Mouse (Mus musculus): Measurements from ENCODE around the gene Lonrf3. TPM values are rescaled to one million over a fixed set of nuclear protein-coding genes. Genes with fewer than 3 reads are reported as not detected.
A peak's percentile ranks its signal among the peaks of the same experiment; 100 is the strongest.

Lonrf3 gene
- 1.7 and 2.3 TPM in 2 replicates for polyA plus RNA-seq (2012; rRNA removed)

DNA sequence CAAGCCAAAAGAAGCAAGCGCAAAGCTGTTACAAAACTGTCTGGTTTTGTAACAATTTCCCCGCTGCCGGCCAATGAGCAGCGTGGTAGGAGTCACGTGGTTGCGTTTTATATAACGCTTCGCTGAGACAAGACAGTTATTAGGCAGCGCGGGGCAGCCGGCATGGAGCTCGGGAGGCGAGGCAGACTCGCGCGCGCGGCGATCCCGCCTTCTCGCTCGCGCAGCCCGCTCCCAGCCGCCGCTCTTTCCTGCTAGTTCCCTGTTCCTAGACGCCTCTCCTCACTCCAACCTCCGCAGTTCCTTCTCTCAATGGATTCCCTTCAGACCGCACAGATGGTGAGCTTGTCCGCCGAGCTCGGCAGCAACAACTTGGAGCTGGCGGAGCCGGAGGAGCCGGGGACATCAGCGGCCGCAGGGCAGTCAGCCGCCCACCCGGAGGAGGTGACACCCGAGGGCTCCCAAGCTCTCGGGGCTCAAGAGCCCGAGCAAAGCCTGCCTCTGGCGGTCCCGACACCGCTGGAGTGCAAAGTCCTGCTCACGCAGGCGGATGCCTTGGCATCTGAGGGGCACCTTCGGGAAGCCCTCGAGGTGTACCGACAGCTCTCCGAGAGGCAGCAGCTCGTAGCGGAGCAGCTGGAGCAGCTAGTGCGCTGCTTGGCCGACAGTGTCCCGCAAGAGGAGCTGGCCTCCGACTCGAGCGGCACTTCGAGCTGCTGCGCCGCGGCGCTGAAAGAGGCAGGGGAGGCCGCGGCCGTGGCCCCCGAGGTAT, at the start of gene Lonrf3:
Gene Lonrf3, plus strand, starts transcription at position 83 of the 769 bp plus-strand sequence.
- peak; percentile 44 for DNase-seq
- H3K4me3 ChIP-seq (ENCODE audit: control insufficient read depth, insufficient read depth, low read length) = peak within 1 kb of the TSS; percentile 52
- H3K27ac ChIP-seq (ENCODE audit: control insufficient read depth, insufficient read depth, low read length) = no peak within 1 kb of the TSS
- 1% methylated on average over 68 of the region's 68 CpGs for WGBS
- no peaks in the 10 kb centered on the region; the same call in 1 of the 2 replicates for H3K27me3 ChIP-seq (ENCODE audit: control insufficient read depth, insufficient read depth, low read length)
- 0 out of 2 replicates have a peak, but pooled peaks have one; percentile 32 for TF ChIP-seq POLR2A (IDR thresholded peaks at IDR 0.05; ENCODE audit: control insufficient read depth, extremely low read depth, insufficient read depth, low read length, poor library complexity)
- no peak for TF ChIP-seq CTCF (IDR thresholded peaks at IDR 0.05; ENCODE audit: borderline replicate concordance, control insufficient read depth, extremely low read depth, insufficient read depth, low read length, poor library complexity)
- H3K36me3 ChIP-seq (ENCODE audit: control insufficient read depth, insufficient read depth, low read length) = no peaks in the 10 kb centered on the region
- peaks cover 3% of the 10 kb centered on the region; the same call in 1 of the 2 replicates for H3K4me1 ChIP-seq (replicated peaks; ENCODE audit: control insufficient read depth, insufficient read depth, low read length)

DNA sequence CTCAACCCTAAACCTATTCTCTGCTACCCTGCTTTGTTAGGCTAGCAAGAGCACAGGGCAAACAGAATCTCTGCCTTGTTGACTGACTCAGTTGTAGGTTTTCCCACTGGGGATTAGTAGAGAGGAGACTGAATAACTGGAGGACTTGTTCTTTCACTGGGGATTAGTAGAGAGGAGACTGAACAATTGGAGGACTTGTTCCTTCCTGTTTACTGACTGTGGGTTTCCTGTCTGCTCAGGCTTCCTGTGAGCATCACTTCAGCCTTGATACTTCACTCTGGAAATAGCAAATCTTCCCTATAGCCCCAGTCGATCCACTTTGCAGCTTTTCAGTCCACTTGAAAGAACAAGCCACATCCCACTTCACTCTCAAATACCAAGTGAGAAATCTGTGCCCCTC, 49.4 kb upstream of the Lonrf3 start:
- H3K4me1 ChIP-seq (replicated peaks; ENCODE audit: control insufficient read depth, insufficient read depth, low read length) = no peaks in the 10 kb centered on the region
- H3K4me3 ChIP-seq (ENCODE audit: control insufficient read depth, insufficient read depth, low read length) = no peak overlapping the region
- H3K27me3 ChIP-seq (ENCODE audit: control insufficient read depth, insufficient read depth, low read length) = no peaks in the 10 kb centered on the region
- TF ChIP-seq CTCF (IDR thresholded peaks at IDR 0.05; ENCODE audit: borderline replicate concordance, control insufficient read depth, extremely low read depth, insufficient read depth, low read length, poor library complexity) (no peak), POLR2A (IDR thresholded peaks at IDR 0.05; ENCODE audit: control insufficient read depth, extremely low read depth, insufficient read depth, low read length, poor library complexity) (no peak)
- peak; percentile 1 for DNase-seq
- 17% methylated on average over 1 of the region's 1 CpGs for WGBS
- H3K36me3 ChIP-seq (ENCODE audit: control insufficient read depth, insufficient read depth, low read length) = no peaks in the 10 kb centered on the region
- no peak overlapping the region for H3K27ac ChIP-seq (ENCODE audit: control insufficient read depth, insufficient read depth, low read length)

DNA sequence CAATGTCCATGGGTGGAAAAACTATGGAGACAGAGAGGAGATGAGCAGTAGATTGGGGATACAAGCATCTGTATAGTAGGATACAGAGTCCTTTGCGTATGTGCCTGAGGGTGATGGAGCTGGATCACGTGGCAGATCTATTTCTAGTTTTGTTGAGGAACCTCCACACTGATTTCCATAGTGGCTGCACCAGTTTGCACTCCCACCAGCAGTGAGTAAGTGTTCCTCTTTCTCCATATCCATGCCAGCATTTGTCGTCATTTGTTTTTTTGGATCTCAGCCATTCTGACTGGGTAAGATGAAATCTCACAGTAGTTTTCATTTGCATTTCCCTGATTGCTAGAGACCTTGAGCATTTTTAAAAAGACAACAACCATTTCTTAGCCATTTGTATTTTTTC, 16.7 kb upstream of the Lonrf3 start:
- H3K27ac ChIP-seq (ENCODE audit: control insufficient read depth, insufficient read depth, low read length) = no peak overlapping the region
- no peaks in the 10 kb centered on the region for H3K4me1 ChIP-seq (replicated peaks; ENCODE audit: control insufficient read depth, insufficient read depth, low read length)
- no peaks in the 10 kb centered on the region for H3K27me3 ChIP-seq (ENCODE audit: control insufficient read depth, insufficient read depth, low read length)
- 93% methylated on average over 3 of the region's 3 CpGs for WGBS
- H3K4me3 ChIP-seq (ENCODE audit: control insufficient read depth, insufficient read depth, low read length) = no peak overlapping the region
- TF ChIP-seq CTCF (IDR thresholded peaks at IDR 0.05; ENCODE audit: borderline replicate concordance, control insufficient read depth, extremely low read depth, insufficient read depth, low read length, poor library complexity) = no peak
- no peak for TF ChIP-seq POLR2A (IDR thresholded peaks at IDR 0.05; ENCODE audit: control insufficient read depth, extremely low read depth, insufficient read depth, low read length, poor library complexity)
- no peak for DNase-seq
- no peaks in the 10 kb centered on the region for H3K36me3 ChIP-seq (ENCODE audit: control insufficient read depth, insufficient read depth, low read length)

DNA sequence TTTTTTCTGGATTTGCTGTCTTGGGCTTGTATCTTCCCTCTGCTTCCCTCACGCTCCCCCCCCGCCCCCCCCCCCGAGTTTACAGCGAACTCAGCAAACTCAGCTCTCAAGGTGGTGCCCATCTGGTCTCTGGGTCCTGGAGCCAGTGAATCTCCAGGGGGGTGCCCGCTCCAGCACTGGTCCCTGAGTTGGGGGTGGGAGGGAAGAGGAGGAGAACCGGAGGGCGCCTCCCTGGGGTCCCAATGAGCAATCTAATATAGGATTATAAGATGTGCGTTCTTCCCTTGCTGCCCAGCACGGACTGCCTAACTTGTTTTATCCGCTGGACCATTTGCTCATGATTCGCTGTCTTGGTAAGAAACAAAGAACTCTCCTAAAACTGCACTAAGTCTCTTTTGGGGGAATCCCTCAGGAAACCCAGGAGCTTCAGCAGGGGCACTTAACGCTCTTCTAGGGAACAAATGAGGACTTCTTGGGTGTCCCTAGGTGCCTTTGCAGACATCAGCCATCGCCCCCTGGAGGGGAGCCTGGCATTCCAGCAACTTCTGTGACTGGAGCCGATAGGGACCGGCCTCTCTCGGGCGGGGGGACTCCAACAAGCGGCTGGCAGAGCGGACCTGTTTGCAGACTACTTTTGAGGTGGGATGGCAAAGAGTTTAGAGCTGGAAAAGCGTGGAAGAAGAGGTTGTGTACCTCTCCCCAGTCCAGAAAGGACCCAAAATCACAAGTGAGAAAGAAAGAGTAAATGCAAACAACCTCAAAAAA, 480 bp upstream of the Lonrf3 start:
- H3K27ac ChIP-seq (ENCODE audit: control insufficient read depth, insufficient read depth, low read length) = no peak overlapping the region
- DNase-seq = peak; percentile 18
- TF ChIP-seq CTCF (IDR thresholded peaks at IDR 0.05; ENCODE audit: borderline replicate concordance, control insufficient read depth, extremely low read depth, insufficient read depth, low read length, poor library complexity) = no peak
- H3K36me3 ChIP-seq (ENCODE audit: control insufficient read depth, insufficient read depth, low read length) = no peaks in the 10 kb centered on the region
- H3K4me1 ChIP-seq (replicated peaks; ENCODE audit: control insufficient read depth, insufficient read depth, low read length) = peaks cover 3% of the 10 kb centered on the region; the same call in 1 of the 2 replicates
- H3K4me3 ChIP-seq (ENCODE audit: control insufficient read depth, insufficient read depth, low read length) = peak overlapping the region; percentile 52
- WGBS = 9% methylated on average over 20 of the region's 20 CpGs
- H3K27me3 ChIP-seq (ENCODE audit: control insufficient read depth, insufficient read depth, low read length) = no peaks in the 10 kb centered on the region; the same call in 1 of the 2 replicates

DNA sequence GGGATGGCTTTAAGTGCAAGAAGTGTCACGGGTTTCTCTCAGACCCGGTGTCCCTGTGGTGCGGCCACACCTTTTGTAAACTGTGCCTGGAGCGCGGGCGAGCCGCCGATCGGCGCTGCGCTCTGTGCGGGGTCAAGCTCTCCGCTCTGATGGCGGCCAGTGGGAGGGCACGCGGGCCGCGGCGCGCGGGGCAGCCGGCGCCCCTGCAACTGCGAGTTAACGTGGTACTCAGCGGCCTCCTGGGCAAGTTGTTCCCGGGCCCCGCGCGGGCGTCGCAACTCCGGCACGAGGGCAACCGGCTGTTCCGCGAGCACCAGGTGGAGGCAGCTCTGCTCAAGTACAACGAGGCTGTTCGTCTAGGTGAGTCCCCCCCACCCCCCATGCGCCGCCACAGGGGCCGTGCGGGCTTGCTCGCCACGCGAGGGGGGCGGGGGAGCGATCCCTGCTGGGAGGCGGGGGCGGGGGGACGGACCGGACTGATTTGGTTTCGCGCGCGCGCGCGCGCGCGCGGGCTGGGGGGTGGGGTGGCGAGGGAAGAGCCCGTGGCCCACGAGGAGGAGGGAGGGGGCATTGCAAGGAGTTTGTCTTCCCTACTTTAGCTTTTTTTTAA, 992 bp downstream of the Lonrf3 start:
- 1% methylated on average over 56 of the region's 66 CpGs for WGBS
- TF ChIP-seq POLR2A (IDR thresholded peaks at IDR 0.05; ENCODE audit: control insufficient read depth, extremely low read depth, insufficient read depth, low read length, poor library complexity) (no peak), CTCF (IDR thresholded peaks at IDR 0.05; ENCODE audit: borderline replicate concordance, control insufficient read depth, extremely low read depth, insufficient read depth, low read length, poor library complexity) (no peak)
- Histone ChIP-seq H3K4me1 (replicated peaks; ENCODE audit: control insufficient read depth, insufficient read depth, low read length) (peaks cover 3% of the 10 kb centered on the region; the same call in 1 of the 2 replicates), H3K27me3 (ENCODE audit: control insufficient read depth, insufficient read depth, low read length) (no peaks in the 10 kb centered on the region; the same call in 1 of the 2 replicates), H3K4me3 (ENCODE audit: control insufficient read depth, insufficient read depth, low read length) (peak overlapping the region; percentile 56), H3K36me3 (ENCODE audit: control insufficient read depth, insufficient read depth, low read length) (no peaks in the 10 kb centered on the region), H3K27ac (ENCODE audit: control insufficient read depth, insufficient read depth, low read length) (no peak overlapping the region)
- DNase-seq = peak; percentile 16

DNA sequence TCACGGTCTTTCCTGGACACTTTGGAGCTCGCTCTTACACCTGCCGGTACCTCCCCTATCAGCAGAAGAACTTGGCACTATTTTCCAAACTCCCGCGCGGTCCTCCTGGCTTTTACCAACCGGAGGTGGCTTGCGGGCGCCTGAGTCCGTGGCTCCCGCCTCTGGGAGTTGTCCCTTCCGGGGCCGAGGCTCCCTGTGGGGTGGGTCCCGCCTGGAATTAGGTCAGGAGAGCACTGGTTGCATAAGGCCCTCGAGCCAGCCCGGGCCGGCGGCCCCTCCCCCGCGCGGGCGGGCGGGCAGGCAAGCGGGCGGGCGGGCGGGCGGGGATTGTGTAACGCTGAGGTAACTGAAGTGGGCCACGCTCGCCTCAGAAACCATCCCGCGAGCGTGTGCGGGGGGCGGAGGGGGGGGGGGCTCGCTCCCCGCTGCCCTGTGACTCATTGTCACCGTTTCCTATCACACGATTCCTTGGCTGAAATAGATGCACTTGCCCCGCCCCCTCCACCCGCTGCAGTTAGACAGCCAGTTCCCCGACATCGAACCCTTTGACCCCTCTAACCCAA, 1.8 kb downstream of the Lonrf3 start:
- peak; percentile 4 for DNase-seq
- Histone ChIP-seq H3K36me3 (ENCODE audit: control insufficient read depth, insufficient read depth, low read length) (no peaks in the 10 kb centered on the region), H3K4me1 (replicated peaks; ENCODE audit: control insufficient read depth, insufficient read depth, low read length) (peaks cover 3% of the 10 kb centered on the region; the same call in 1 of the 2 replicates), H3K4me3 (ENCODE audit: control insufficient read depth, insufficient read depth, low read length) (peak overlapping the region; percentile 56), H3K27ac (ENCODE audit: control insufficient read depth, insufficient read depth, low read length) (no peak overlapping the region), H3K27me3 (ENCODE audit: control insufficient read depth, insufficient read depth, low read length) (no peaks in the 10 kb centered on the region; the same call in 1 of the 2 replicates)
- under 1% methylated on average over 28 of the region's 44 CpGs for WGBS
- TF ChIP-seq CTCF (IDR thresholded peaks at IDR 0.05; ENCODE audit: borderline replicate concordance, control insufficient read depth, extremely low read depth, insufficient read depth, low read length, poor library complexity) (no peak), POLR2A (IDR thresholded peaks at IDR 0.05; ENCODE audit: control insufficient read depth, extremely low read depth, insufficient read depth, low read length, poor library complexity) (no peak)
